Mouse (Mus musculus): ENCODE measurements around the gene Camta1. TPM values are rescaled to one million over a fixed set of nuclear protein-coding genes. Genes with fewer than 3 reads are reported as not detected.
A peak's percentile ranks its signal among the peaks of the same experiment; 100 is the strongest.

Gene Camta1
- polyA plus RNA-seq, 1 experiment from 2014 or later, result 81.8 TPM

GRCm38 (mm10) chr4:151344811-151345210 is 516.9 kb downstream of the Camta1 start:
- H3K27me3 ChIP-seq (ENCODE audit: control insufficient read depth, insufficient read depth, low read length), result no peaks in the 10 kb centered on the region
- H3K4me3 ChIP-seq (replicated peaks; ENCODE audit: low read length), result no peak overlapping the region
- H3K9me3 ChIP-seq (replicated peaks; ENCODE audit: control insufficient read depth, low read length), result no peaks in the 10 kb centered on the region
- no peak overlapping the region for H3K4me2 ChIP-seq (ENCODE audit: low read depth, low read length)
- H3K36me3 ChIP-seq (ENCODE audit: control insufficient read depth, insufficient read depth, low read length), result no peaks in the 10 kb centered on the region
- H3K9ac ChIP-seq (ENCODE audit: low read length), result no peak overlapping the region
- H3K27ac ChIP-seq (ENCODE audit: low read length), result no peak overlapping the region
- H3K4me1 ChIP-seq (ENCODE audit: control insufficient read depth, insufficient read depth, low read length), result peaks cover 10% of the 10 kb centered on the region; the same call in 1 of the 2 replicates
- WGBS, result 76% methylated on average over 10 of the region's 10 CpGs
- no peak for ATAC-seq (ENCODE audit: insufficient read depth, low FRiP score)

GRCm38 (mm10) chr4:151339421-151339820 is 522.3 kb downstream of the Camta1 start:
- Histone ChIP-seq H3K4me2 (ENCODE audit: low read depth, low read length) (no peak overlapping the region), H3K27ac (ENCODE audit: low read length) (no peak overlapping the region), H3K36me3 (ENCODE audit: control insufficient read depth, insufficient read depth, low read length) (no peaks in the 10 kb centered on the region), H3K9me3 (replicated peaks; ENCODE audit: control insufficient read depth, low read length) (no peaks in the 10 kb centered on the region), H3K27me3 (ENCODE audit: control insufficient read depth, insufficient read depth, low read length) (peaks cover 3% of the 10 kb centered on the region; the same call in 1 of the 2 replicates), H3K4me1 (ENCODE audit: control insufficient read depth, insufficient read depth, low read length) (no peaks in the 10 kb centered on the region), H3K4me3 (replicated peaks; ENCODE audit: low read length) (no peak overlapping the region), H3K9ac (ENCODE audit: low read length) (no peak overlapping the region)
- peak; percentile 70; the same call in 1 of the 2 replicates for ATAC-seq (ENCODE audit: insufficient read depth, low FRiP score)
- WGBS, result 75% methylated on average over 7 of the region's 7 CpGs

- no peak for ATAC-seq (ENCODE audit: insufficient read depth, low FRiP score)
- H3K9me3 ChIP-seq (replicated peaks; ENCODE audit: control insufficient read depth, low read length), result no peaks in the 10 kb centered on the region
These were observed 522.7 kb downstream of the Camta1 start for GRCm38 (mm10) chr4:151338931-151339330.

GRCm38 (mm10) chr4:151337543-151337942 is 524.1 kb downstream of the Camta1 start:
- Histone ChIP-seq H3K36me3 (ENCODE audit: control insufficient read depth, insufficient read depth, low read length) (no peaks in the 10 kb centered on the region), H3K9ac (ENCODE audit: low read length) (0 out of 2 replicates have a peak overlapping the region, but pooled peaks have one; percentile 5), H3K4me3 (replicated peaks; ENCODE audit: low read length) (no peak overlapping the region), H3K4me2 (ENCODE audit: low read depth, low read length) (no peak overlapping the region), H3K27ac (ENCODE audit: low read length) (no peak overlapping the region), H3K27me3 (ENCODE audit: control insufficient read depth, insufficient read depth, low read length) (peaks cover 3% of the 10 kb centered on the region; the same call in 1 of the 2 replicates), H3K4me1 (ENCODE audit: control insufficient read depth, insufficient read depth, low read length) (no peaks in the 10 kb centered on the region), H3K9me3 (replicated peaks; ENCODE audit: control insufficient read depth, low read length) (no peaks in the 10 kb centered on the region)
- no peak for ATAC-seq (ENCODE audit: insufficient read depth, low FRiP score)
- 24% methylated on average over 11 of the region's 11 CpGs for WGBS

More at GRCm38 (mm10) chr4:151338931-151339330, 522.7 kb downstream of the Camta1 start:
- no peak overlapping the region for H3K4me2 ChIP-seq (ENCODE audit: low read depth, low read length)
- H3K36me3 ChIP-seq (ENCODE audit: control insufficient read depth, insufficient read depth, low read length), result no peaks in the 10 kb centered on the region
- no peak overlapping the region for H3K27ac ChIP-seq (ENCODE audit: low read length)
- H3K4me1 ChIP-seq (ENCODE audit: control insufficient read depth, insufficient read depth, low read length), result no peaks in the 10 kb centered on the region
- no peak overlapping the region for H3K4me3 ChIP-seq (replicated peaks; ENCODE audit: low read length)
- peaks cover 3% of the 10 kb centered on the region; the same call in 1 of the 2 replicates for H3K27me3 ChIP-seq (ENCODE audit: control insufficient read depth, insufficient read depth, low read length)
- 84% methylated on average over 7 of the region's 7 CpGs for WGBS
- H3K9ac ChIP-seq (ENCODE audit: low read length), result no peak overlapping the region

- no peak for ATAC-seq (ENCODE audit: insufficient read depth, low FRiP score)
These were observed 525.3 kb downstream of the Camta1 start for GRCm38 (mm10) chr4:151336413-151336812.

GRCm38 (mm10) chr4:151334951-151335742 is 526.5 kb downstream of the Camta1 start:
- Histone ChIP-seq H3K27ac (ENCODE audit: low read length) (no peak overlapping the region), H3K27me3 (ENCODE audit: control insufficient read depth, insufficient read depth, low read length) (peaks cover 3% of the 10 kb centered on the region; the same call in 1 of the 2 replicates), H3K4me3 (replicated peaks; ENCODE audit: low read length) (no peak overlapping the region), H3K9ac (ENCODE audit: low read length) (no peak overlapping the region), H3K4me1 (ENCODE audit: control insufficient read depth, insufficient read depth, low read length) (no peaks in the 10 kb centered on the region), H3K36me3 (ENCODE audit: control insufficient read depth, insufficient read depth, low read length) (no peaks in the 10 kb centered on the region), H3K9me3 (replicated peaks; ENCODE audit: control insufficient read depth, low read length) (no peaks in the 10 kb centered on the region), H3K4me2 (ENCODE audit: low read depth, low read length) (no peak overlapping the region)
- WGBS, result 43% methylated on average over 23 of the region's 23 CpGs
- no peak for ATAC-seq (ENCODE audit: insufficient read depth, low FRiP score)

More at GRCm38 (mm10) chr4:151336413-151336812, 525.3 kb downstream of the Camta1 start:
- H3K36me3 ChIP-seq (ENCODE audit: control insufficient read depth, insufficient read depth, low read length), result no peaks in the 10 kb centered on the region
- 73% methylated on average over 13 of the region's 13 CpGs for WGBS
- H3K27ac ChIP-seq (ENCODE audit: low read length), result no peak overlapping the region
- H3K9me3 ChIP-seq (replicated peaks; ENCODE audit: control insufficient read depth, low read length), result no peaks in the 10 kb centered on the region
- no peak overlapping the region for H3K4me3 ChIP-seq (replicated peaks; ENCODE audit: low read length)
- H3K4me1 ChIP-seq (ENCODE audit: control insufficient read depth, insufficient read depth, low read length), result no peaks in the 10 kb centered on the region
- H3K9ac ChIP-seq (ENCODE audit: low read length), result no peak overlapping the region
- no peak overlapping the region for H3K4me2 ChIP-seq (ENCODE audit: low read depth, low read length)
- H3K27me3 ChIP-seq (ENCODE audit: control insufficient read depth, insufficient read depth, low read length), result peaks cover 3% of the 10 kb centered on the region; the same call in 1 of the 2 replicates

- Histone ChIP-seq H3K4me2 (ENCODE audit: low read depth, low read length) (no peak overlapping the region), H3K9ac (ENCODE audit: low read length) (no peak overlapping the region), H3K36me3 (ENCODE audit: control insufficient read depth, insufficient read depth, low read length) (no peaks in the 10 kb centered on the region), H3K4me3 (replicated peaks; ENCODE audit: low read length) (no peak overlapping the region), H3K9me3 (replicated peaks; ENCODE audit: control insufficient read depth, low read length) (no peaks in the 10 kb centered on the region), H3K27ac (ENCODE audit: low read length) (no peak overlapping the region), H3K4me1 (ENCODE audit: control insufficient read depth, insufficient read depth, low read length) (no peaks in the 10 kb centered on the region), H3K27me3 (ENCODE audit: control insufficient read depth, insufficient read depth, low read length) (peaks cover 3% of the 10 kb centered on the region; the same call in 1 of the 2 replicates)
- 74% methylated on average over 19 of the region's 19 CpGs for WGBS
- no peak for ATAC-seq (ENCODE audit: insufficient read depth, low FRiP score)
These were observed 529.4 kb downstream of the Camta1 start for GRCm38 (mm10) chr4:151332074-151332849.

GRCm38 (mm10) chr4:151330983-151331382 is 530.7 kb downstream of the Camta1 start:
- Histone ChIP-seq H3K9me3 (replicated peaks; ENCODE audit: control insufficient read depth, low read length) (no peaks in the 10 kb centered on the region), H3K4me2 (ENCODE audit: low read depth, low read length) (no peak overlapping the region), H3K4me1 (ENCODE audit: control insufficient read depth, insufficient read depth, low read length) (no peaks in the 10 kb centered on the region), H3K27ac (ENCODE audit: low read length) (no peak overlapping the region), H3K36me3 (ENCODE audit: control insufficient read depth, insufficient read depth, low read length) (no peaks in the 10 kb centered on the region), H3K27me3 (ENCODE audit: control insufficient read depth, insufficient read depth, low read length) (peaks cover 3% of the 10 kb centered on the region; the same call in 1 of the 2 replicates), H3K9ac (ENCODE audit: low read length) (no peak overlapping the region), H3K4me3 (replicated peaks; ENCODE audit: low read length) (no peak overlapping the region)
- ATAC-seq (ENCODE audit: insufficient read depth, low FRiP score), result no peak
- WGBS, result 65% methylated on average over 8 of the region's 8 CpGs

GRCm38 (mm10) chr4:151328071-151328470 is 533.6 kb downstream of the Camta1 start:
- H3K27ac ChIP-seq (ENCODE audit: low read length), result no peak overlapping the region
- no peak overlapping the region for H3K9ac ChIP-seq (ENCODE audit: low read length)
- ATAC-seq (ENCODE audit: insufficient read depth, low FRiP score), result no peak
- H3K4me2 ChIP-seq (ENCODE audit: low read depth, low read length), result no peak overlapping the region
- WGBS, result 72% methylated on average over 6 of the region's 6 CpGs
- no peaks in the 10 kb centered on the region for H3K9me3 ChIP-seq (replicated peaks; ENCODE audit: control insufficient read depth, low read length)
- no peaks in the 10 kb centered on the region for H3K36me3 ChIP-seq (ENCODE audit: control insufficient read depth, insufficient read depth, low read length)
- no peaks in the 10 kb centered on the region for H3K27me3 ChIP-seq (ENCODE audit: control insufficient read depth, insufficient read depth, low read length)
- H3K4me3 ChIP-seq (replicated peaks; ENCODE audit: low read length), result no peak overlapping the region
- no peaks in the 10 kb centered on the region; the same call in 1 of the 2 replicates for H3K4me1 ChIP-seq (ENCODE audit: control insufficient read depth, insufficient read depth, low read length)
